Mouse (Mus musculus) lung, adult 2 months (tissue): ENCODE results near the gene Becn1. TPM values are rescaled to one million over a fixed set of nuclear protein-coding genes. Genes with fewer than 3 reads are reported as not detected.

Experiments used
- DNase-seq: peaks from one replicate; pipeline ENCODE4 v3.0.0; 2022
- H3K4me1 ChIP-seq: fragments of 200-500 bp; 2 replicates; pipeline ENCODE4 v1.6.1; 2011; ENCODE audit warnings: low read length; ENCODE audit not compliant: control insufficient read depth, insufficient read depth
- H3K4me3 ChIP-seq: fragments of 200-500 bp; replicated peaks from 2 replicates; pipeline ENCODE3; 2011; ENCODE audit warnings: low read depth, mild to moderate bottlenecking, control low read depth, low read length; ENCODE audit errors: extremely low read depth
- CTCF ChIP-seq: fragments of 200-500 bp; IDR thresholded peaks from 2 replicates; pipeline ENCODE4 v1.5.1; 2011; ENCODE audit warnings: mild to moderate bottlenecking, low read length, control low read depth; ENCODE audit not compliant: insufficient read depth
- POLR2A ChIP-seq: fragments of 200-500 bp; IDR thresholded peaks from 2 replicates; pipeline ENCODE4 v1.6.1; 2011; ENCODE audit warnings: low read depth, mild to moderate bottlenecking, control low read depth, low read length, borderline replicate concordance; ENCODE audit errors: extremely low read depth
- WGBS: fragments of 180-500 bp; shearing (Covaris S2); methylation state at CpG from one replicate; pipeline ENCODE4 v1.1.7; 2018; 5-methylcytosine and 5-hydroxymethylcytosine counted together
- polyA plus RNA-seq: library from polyadenylated mRNA; depleted of rRNA; stranded (reverse); fragments of >200 nt; gene quantifications from 2 replicates; pipeline ENCODE4 v1.2.3, GENCODE M21; 2012

Gene Becn1
- polyA plus RNA-seq, 1 experiment = 70.3 TPM

DNA sequence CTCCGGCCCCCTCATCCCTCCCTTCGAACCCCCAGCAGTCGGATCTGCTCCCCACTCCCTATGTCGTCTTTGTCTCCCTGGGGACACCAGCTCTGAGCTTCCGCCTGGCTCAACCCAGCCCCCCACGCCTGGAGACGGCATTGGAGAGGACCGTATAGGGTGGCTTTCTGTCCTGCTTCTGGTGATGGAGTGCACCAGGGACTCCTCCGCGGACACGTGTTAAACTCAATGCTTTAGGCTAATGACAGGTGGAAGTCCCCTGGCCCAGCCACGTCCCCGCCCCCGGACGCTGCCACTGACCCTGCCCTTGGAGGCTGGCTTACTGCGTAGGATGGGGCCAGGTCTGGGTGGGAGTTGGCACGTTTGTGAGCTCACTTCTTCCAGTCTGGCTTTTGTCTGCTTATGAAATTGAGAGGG lies 14.4 kb upstream of the Becn1 start:
- Histone ChIP-seq H3K4me3 (peak overlapping the region; percentile 88), H3K4me1 (peaks cover 5% of the 10 kb centered on the region)
- under 1% methylated on average over 17 of the region's 17 CpGs for WGBS
- no peak for TF ChIP-seq CTCF
- TF ChIP-seq POLR2A = no peak
- DNase-seq = no peak

DNA sequence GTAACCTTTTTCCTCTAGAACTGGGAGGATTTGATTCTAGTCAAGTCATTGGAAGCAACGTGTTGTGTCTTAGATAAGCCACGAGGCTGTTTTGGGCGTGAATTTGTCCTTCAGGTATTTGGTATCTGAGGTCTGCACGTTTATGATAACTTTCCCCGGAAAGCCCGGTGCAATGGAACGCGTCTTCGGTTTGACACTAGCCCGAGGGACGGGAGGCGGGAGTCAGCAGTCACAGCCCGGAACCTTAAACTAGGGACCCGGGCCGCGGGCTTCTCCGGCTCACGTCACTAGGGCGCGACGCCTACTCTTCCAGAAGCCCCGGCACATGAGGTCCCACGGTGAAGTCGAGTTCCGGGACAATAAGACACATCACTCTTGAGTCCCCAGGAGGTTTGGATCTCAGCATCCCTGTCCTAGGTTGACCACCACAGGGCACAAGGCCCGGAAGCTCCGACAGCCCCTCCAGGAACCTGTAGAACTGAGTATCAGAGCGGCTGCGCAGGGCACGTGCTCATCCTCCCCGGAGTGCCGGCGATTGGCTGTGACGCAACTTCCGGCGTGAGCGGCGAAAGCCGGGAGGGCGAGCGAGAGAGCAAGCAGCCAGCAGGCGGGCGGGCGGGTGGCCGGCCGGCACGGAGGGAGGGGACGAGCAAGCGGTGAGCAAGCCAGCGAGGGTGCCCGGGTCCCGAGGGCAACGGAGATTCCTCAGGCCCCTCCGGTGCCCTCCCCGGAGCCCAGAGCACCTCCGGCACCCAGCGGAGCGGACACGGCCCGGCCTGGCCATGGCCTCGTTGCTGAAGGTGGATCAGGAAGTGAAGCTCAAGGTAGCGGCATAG lies 13.8 kb upstream of the Becn1 start, which contains the start of gene Psme3:
Psme3 (plus strand) TSS at position 549 of the 836 bp plus-strand sequence.
- TF ChIP-seq CTCF = no peak
- peak; percentile 64; the same call in 1 of the 2 replicates for TF ChIP-seq POLR2A
- H3K4me3 ChIP-seq = peak within 1 kb of the TSS; percentile 88
- peak; percentile 93 for DNase-seq
- H3K4me1 ChIP-seq = peaks cover 5% of the 10 kb centered on the region
- WGBS = under 1% methylated on average over 62 of the region's 62 CpGs

DNA sequence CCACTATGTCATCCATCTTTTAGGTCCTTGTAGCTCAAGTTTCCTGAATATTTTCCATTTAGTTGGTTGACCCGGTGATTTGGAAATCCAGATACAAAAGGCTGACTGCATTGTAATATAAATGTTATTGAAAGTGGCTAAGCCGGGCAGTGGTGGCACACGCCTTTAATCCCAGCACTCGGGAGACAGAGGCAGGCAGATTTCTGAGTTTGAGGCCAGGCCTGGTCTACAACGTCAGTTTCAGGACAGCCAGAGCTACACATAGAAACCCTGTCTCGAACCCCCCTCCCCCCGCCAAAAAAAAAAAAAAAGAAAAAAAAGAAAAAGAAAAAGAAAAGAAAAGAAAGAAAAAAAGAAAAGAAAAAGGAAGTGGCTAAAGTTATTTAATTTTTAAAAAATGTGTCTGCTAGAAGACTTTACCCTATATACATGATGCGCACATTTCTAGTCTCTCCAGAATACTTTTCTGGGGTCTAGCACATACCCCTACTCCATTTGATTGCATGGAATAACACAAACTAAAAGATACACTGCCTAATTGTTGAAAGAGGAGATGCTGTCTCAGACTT lies 13.1 kb upstream of the Becn1 start:
- Histone ChIP-seq H3K4me1 (peaks cover 5% of the 10 kb centered on the region), H3K4me3 (peak overlapping the region; percentile 88)
- no peak for DNase-seq
- 76% methylated on average over 8 of the region's 8 CpGs for WGBS
- no peak for TF ChIP-seq CTCF

DNA sequence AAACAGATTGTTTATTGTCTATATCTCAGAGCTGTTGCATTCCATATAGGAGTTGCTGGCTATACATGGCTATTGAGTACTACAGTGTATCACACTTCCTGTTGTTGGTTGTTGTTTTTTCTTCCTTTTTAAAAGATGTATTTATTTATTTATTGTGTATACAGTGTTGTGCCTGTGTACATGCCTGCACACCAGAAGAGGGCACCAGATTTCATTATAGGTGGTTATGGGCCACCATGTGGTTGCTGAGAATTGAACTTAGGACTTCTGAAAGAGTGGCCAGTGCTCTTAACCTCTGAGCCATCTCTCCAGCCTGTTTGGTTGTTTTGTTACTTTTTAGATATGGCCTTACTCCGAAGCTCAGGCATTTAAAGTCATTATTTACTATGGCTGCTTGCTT lies 12.5 kb upstream of the Becn1 start:
- no peak for DNase-seq
- 86% methylated on average over 1 of the region's 1 CpGs for WGBS
- Histone ChIP-seq H3K4me1 (peaks cover 5% of the 10 kb centered on the region), H3K4me3 (no peak overlapping the region)
- TF ChIP-seq CTCF = no peak
- no peak for TF ChIP-seq POLR2A

DNA sequence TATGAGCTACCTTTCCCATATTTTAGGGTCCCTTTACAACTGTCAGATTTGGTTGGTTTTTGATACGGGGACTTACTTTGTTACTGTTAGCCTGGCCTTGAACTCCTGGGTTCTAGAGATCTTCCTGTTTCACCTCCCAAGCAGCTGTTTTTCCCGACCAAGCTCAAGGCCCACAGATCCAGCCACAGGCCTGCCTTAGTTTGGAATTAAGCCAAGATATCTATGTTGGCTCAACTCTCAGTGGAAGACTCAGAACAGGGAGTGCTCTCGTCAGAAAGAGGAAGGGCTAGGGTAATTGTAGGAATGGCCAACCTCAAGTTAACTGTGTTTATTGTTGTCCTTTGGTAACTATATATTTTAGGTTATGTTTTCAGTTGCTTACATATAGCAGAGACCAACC lies 10.1 kb upstream of the Becn1 start:
- 33% methylated on average over 3 of the region's 3 CpGs for WGBS
- H3K4me3 ChIP-seq = no peak overlapping the region
- H3K4me1 ChIP-seq = peaks cover 5% of the 10 kb centered on the region
- DNase-seq = no peak
- no peak for TF ChIP-seq POLR2A
- no peak for TF ChIP-seq CTCF

DNA sequence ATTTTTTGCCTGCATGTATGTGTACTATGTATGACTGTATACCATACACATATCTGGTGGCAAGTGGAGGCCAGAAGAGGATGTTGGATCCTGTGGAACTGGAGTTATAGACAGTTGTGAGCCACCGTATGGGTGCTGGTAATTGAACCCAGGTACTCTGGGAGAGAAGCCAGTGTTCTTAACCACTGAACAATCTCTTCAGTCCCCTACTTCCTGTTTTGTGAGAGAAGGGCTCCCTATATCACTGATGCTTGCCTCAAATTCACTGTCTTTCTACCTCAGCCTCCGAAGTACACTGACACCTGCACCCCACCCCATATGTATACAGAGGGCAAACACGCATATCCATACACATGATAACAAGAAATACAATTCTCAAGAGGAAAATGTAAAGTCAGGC lies 9.0 kb upstream of the Becn1 start:
- 81% methylated on average over 3 of the region's 3 CpGs for WGBS
- H3K4me1 ChIP-seq = no peaks in the 10 kb centered on the region
- TF ChIP-seq POLR2A (no peak), CTCF (no peak)
- no peak overlapping the region for H3K4me3 ChIP-seq
- no peak for DNase-seq

DNA sequence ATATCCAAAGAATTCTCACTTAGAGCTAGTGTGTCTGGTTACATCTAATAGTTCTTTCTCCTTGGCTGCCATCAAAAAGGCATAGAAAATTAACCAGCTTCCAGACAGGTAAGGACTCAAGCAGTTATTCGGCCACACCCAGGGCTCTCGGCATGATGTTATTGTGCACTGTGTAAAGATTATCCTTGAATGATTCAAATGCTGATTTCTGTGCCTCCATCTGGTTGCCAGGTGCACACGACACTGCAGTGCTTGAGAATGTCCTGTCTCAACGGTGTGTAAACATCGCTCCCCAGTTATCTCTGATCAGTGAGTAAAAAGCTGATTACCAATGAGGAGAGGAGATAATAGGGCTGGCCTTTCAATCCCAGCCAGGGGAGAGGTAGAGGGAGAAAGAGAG lies 5.7 kb upstream of the Becn1 start:
- Histone ChIP-seq H3K4me3 (no peak overlapping the region), H3K4me1 (no peaks in the 10 kb centered on the region)
- WGBS = 23% methylated on average over 5 of the region's 5 CpGs
- no peak for DNase-seq
- TF ChIP-seq CTCF = no peak
- TF ChIP-seq POLR2A = no peak

DNA sequence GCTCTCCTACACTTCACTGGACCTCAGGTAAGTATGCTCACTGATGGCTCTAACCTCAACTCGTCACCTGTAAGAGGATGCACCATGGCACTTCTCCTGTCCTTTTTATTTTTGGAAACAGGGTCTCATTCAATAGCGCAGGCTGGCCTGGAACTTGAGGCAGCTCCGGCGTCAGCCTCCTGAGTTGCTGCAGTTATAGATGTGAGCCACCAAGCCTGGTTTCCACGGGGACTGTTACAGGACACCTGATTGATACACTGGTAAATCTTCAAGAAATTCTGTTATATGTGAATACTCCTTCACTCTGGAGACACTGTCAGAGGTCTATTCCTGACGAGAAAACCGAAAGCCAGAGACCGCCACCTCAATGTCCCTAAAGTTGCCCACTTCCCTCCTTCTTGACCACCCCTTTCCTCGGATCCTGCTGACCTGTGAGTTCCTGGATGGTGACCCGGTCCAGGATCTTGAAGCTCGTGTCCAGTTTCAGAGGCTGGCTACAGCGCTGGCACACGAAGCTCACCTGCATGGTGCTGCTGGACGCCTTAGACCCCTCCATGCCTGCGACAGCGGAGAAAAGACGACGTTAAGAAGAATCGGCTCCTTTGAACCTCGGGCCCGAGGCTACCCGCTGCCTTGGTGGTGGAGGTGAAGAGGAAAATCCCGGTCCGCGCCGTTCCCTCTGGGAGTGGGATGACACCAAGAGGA lies 635 bp downstream of the Becn1 start:
- WGBS = 8% methylated on average over 26 of the region's 26 CpGs
- H3K4me3 ChIP-seq = peak overlapping the region; percentile 87
- DNase-seq = no peak
- peaks cover 5% of the 10 kb centered on the region for H3K4me1 ChIP-seq
- TF ChIP-seq CTCF (no peak), POLR2A (no peak)

DNA sequence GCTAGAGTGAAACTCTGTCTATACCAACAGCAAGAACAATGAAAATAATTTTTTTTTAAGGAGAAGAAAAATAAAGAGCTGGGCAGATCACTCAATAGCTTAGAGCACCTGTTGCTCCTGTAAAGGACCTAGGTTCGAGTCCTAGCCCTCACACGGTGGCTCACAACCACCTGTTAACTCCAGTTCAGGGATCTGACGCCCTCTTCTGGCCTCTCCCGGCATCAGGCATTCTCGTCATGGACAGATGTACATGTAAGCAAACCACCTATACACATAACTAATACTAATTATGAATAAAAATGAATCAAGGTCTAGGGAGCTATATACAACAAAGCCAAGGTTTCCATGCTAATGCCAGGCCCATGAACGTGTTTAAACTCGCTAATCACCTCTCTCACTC lies 1.2 kb downstream of the Becn1 start:
- TF ChIP-seq CTCF (no peak), POLR2A (no peak)
- WGBS = 62% methylated on average over 7 of the region's 7 CpGs
- peaks cover 5% of the 10 kb centered on the region for H3K4me1 ChIP-seq
- H3K4me3 ChIP-seq = peak overlapping the region; percentile 25
- no peak for DNase-seq
